Mouse (Mus musculus) ES-E14 (cell line): ENCODE measurements at regions not wholly inside any gene's neighbourhood (a gene's known extent, or its start where the extent isn't known, plus 50 kb on each side); places are given as distances from the start of the nearest gene placed in this dataset.

Experiments
- CHD2 ChIP-seq: IDR thresholded peaks from 2 replicates; pipeline ENCODE4 v1.6.1; 2014; ENCODE audit warnings: mild to moderate bottlenecking, low read depth, low read length, inconsistent platforms
- HCFC1 ChIP-seq: IDR thresholded peaks from 2 replicates; pipeline ENCODE4 v1.6.1; 2012; ENCODE audit warnings: low read length, inconsistent platforms, borderline replicate concordance; ENCODE audit not compliant: insufficient read depth
- ZC3H11A ChIP-seq: IDR thresholded peaks from 2 replicates; pipeline ENCODE4 v1.6.1; 2012; ENCODE audit warnings: low read depth, mild to moderate bottlenecking, inconsistent platforms, low read length, borderline replicate concordance
- ZNF384 ChIP-seq: IDR thresholded peaks from 2 replicates; pipeline ENCODE4 v1.6.1; 2012; ENCODE audit warnings: low read depth, low read length, inconsistent platforms

DNA sequence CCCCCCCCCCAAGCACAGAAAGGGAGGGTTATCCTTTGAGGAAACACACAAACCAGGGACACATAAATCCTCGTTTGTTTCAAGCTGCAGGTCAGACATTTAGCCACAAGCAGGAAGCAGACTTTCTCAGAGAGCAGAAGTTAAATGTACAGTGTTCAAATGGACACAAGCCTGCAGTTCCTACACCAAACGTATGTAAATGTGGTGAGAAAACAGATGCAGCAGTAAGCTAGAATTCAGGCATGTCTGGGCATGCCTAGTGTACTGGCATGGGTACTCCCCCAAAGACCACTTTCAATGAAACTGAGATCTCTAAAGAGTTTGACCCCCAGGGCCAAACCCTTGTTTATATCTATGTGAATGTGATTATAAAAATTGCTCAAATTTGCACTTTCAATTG is 109.2 kb upstream of the Ccdc54 start:
- no peak for TF ChIP-seq CHD2
- TF ChIP-seq ZNF384: no peak
- no peak for TF ChIP-seq HCFC1
- TF ChIP-seq ZC3H11A: no peak
